ENCODE assay signal across 9 mouse cellular contexts in genomic region chr10:125784896-125785295, GRCm38 (mm10).
DNase-seq lines count a peak whose midpoint lies in the region; ATAC-seq lines count a peak whose summit lies in the region.
"Had no signal": no experiment of that assay in that cellular context is flagged by ENCODE, and none has a peak within 500 bp of the region (broad histone marks: within the 10 kb centered on the region; RNA-seq: fewer than 3 reads in every experiment).

No protein-coding gene starts in this region.

- intact Hi-C loops in heart, postnatal 25 days (cut with DNase I) = loop anchor here (2.0 to 10.0 kb wide), 2 partner anchors 210 to 550 kb away; no protein-coding TSS in a partner anchor
- intact Hi-C loops in heart, postnatal 36 days (cut with DNase I) = loop anchor here (2.0 to 5.0 kb wide), 2 partner anchors 210 to 547 kb away; no protein-coding TSS in a partner anchor

- H3K4me1 ChIP-seq in heart, embryonic 10.5 days = peaks cover 25% of the 10 kb centered on the region
- peaks cover 50% of the 10 kb centered on the region for H3K4me1 ChIP-seq in limb, embryonic 12.5 days (replicated peaks)
- H3K4me1 ChIP-seq in midbrain, embryonic 12.5 days = peaks cover 25% of the 10 kb centered on the region

- peak overlapping the region; percentile 55; the same call in 1 of the 2 replicates for H3K4me3 ChIP-seq in heart, embryonic 10.5 days
- no peak overlapping the region for H3K4me3 ChIP-seq in limb, embryonic 12.5 days (replicated peaks)
- no peak overlapping the region for H3K4me3 ChIP-seq in midbrain, embryonic 12.5 days

- H3K4me2 ChIP-seq in limb, embryonic 12.5 days = peak overlapping the region; percentile 52
- H3K4me2 ChIP-seq in midbrain, embryonic 12.5 days (replicated peaks) = no peak overlapping the region

- WGBS in heart, embryonic 10.5 days = 21% methylated on average over 2 of the region's 2 CpGs
- WGBS in limb, embryonic 12.5 days = 13% methylated on average over 2 of the region's 2 CpGs
- WGBS in midbrain, embryonic 12.5 days = 28% methylated on average over 2 of the region's 2 CpGs

- DNase-seq in heart, embryonic 10.5 days (ENCODE audit: low spot score) = no peak
- DNase-seq in heart, postnatal 25 days (ENCODE audit: low spot score) = no peak
- peak; percentile 83 for DNase-seq in embryo, embryonic 11 days
- DNase-seq in heart, postnatal 36 days = peak; percentile 7 to 11
- DNase-seq in c-Kit-positive CD71-positive TER-119-positive erythroid progenitor cells, embryonic 14.5 days (ENCODE audit: low spot score) = no peak

- no peaks in the 10 kb centered on the region for H3K9me3 ChIP-seq in heart, embryonic 10.5 days
- no peaks in the 10 kb centered on the region for H3K9me3 ChIP-seq in limb, embryonic 12.5 days
- no peaks in the 10 kb centered on the region for H3K9me3 ChIP-seq in midbrain, embryonic 12.5 days

- no peaks in the 10 kb centered on the region for H3K27me3 ChIP-seq in heart, embryonic 10.5 days (ENCODE audit: insufficient read depth, poor library complexity, severe bottlenecking)
- H3K27me3 ChIP-seq in limb, embryonic 12.5 days = no peaks in the 10 kb centered on the region
- H3K27me3 ChIP-seq in midbrain, embryonic 12.5 days = no peaks in the 10 kb centered on the region

- H3K27ac ChIP-seq in heart, embryonic 10.5 days = no peak overlapping the region
- peak overlapping the region; percentile 94 for H3K27ac ChIP-seq in limb, embryonic 12.5 days
- no peak overlapping the region for H3K27ac ChIP-seq in midbrain, embryonic 12.5 days (replicated peaks)

- no peak overlapping the region for H3K9ac ChIP-seq in limb, embryonic 12.5 days (replicated peaks)
- no peak overlapping the region for H3K9ac ChIP-seq in midbrain, embryonic 12.5 days (replicated peaks)

- H3K36me3 ChIP-seq in heart, embryonic 10.5 days = no peaks in the 10 kb centered on the region
- no peaks in the 10 kb centered on the region for H3K36me3 ChIP-seq in limb, embryonic 12.5 days
- H3K36me3 ChIP-seq in midbrain, embryonic 12.5 days = no peaks in the 10 kb centered on the region
- H3K36me3 ChIP-seq: G1E had no signal

- ATAC-seq in limb, embryonic 12.5 days (ENCODE audit: insufficient number of reproducible peaks, insufficient read depth, low FRiP score, low TSS enrichment, low read depth) = no peak
- peak; percentile 52; the same call in 1 of the 2 replicates for ATAC-seq in midbrain, embryonic 12.5 days (ENCODE audit: low FRiP score, low read depth)
- no peak for ATAC-seq in activated CD4-positive, CD25-positive, alpha-beta regulatory T cell, adult 4 months

Comparison
In these comparisons a context has a peak if more than half of its experiments do, and no peak if none do; other contexts are left out.
1. DNase-seq: peak in embryo, embryonic 11 days (single experiment) and heart, postnatal 36 days (2 of 2); none in heart, embryonic 10.5 days (single experiment), heart, postnatal 25 days (single experiment) and c-Kit-positive CD71-positive TER-119-positive erythroid progenitor cells, embryonic 14.5 days (single experiment).